Mouse (Mus musculus) heart, postnatal 10 days (tissue): ENCODE measurements around the gene Chchd4. TPM values are rescaled to one million over a fixed set of nuclear protein-coding genes. Genes with fewer than 3 reads are reported as not detected.

ENCODE experiments used
- total RNA-seq, 2 experiments: library from RNA; stranded (reverse); gene quantifications; 2 replicates each; pipeline ENCODE4 v1.2.3; 2021

The Chchd4 gene
- total RNA-seq, 2 experiments from 2014 or later: 16.9 to 17.4 TPM

Other genes with a start within 250 kb of the Chchd4 start
- under 1 TPM in 1 of 2 experiments, not detected in 1; 0.45 TPM for gene Wnt7a, start 62.2 kb downstream of the Chchd4 start, total RNA-seq
- 10 to 100 TPM; 27.0 to 28.4 TPM for gene Tmem43, start 157 bp upstream of the Chchd4 start, total RNA-seq
- 10 to 100 TPM in 1 of 2 experiments, 1 to 10 TPM in 1; 9.9 to 11.4 TPM for gene Xpc, start 42.3 kb upstream of the Chchd4 start, total RNA-seq
- gene Lsm3, start 42.4 kb upstream of the Chchd4 start, total RNA-seq: 10 to 100 TPM; 64.7 to 69.5 TPM
- gene Slc6a6, start 210.5 kb upstream of the Chchd4 start, total RNA-seq: 100 to 1,000 TPM; 160 to 173 TPM